Mouse (Mus musculus): ENCODE data around the gene S1pr4.

GRCm38 (mm10) chr10:81537429-81537828 lies 37.5 kb upstream of the S1pr4 start:
- TF ChIP-seq POLR2A (IDR thresholded peaks at IDR 0.05; ENCODE audit: control insufficient read depth, low read depth, low read length) (no peak), CTCF (IDR thresholded peaks at IDR 0.05; ENCODE audit: control insufficient read depth, insufficient read depth, insufficient replicate concordance, low read depth, low read length) (no peak)
